Mouse (Mus musculus) lung, postnatal 25 days (tissue): ENCODE data around the gene Olfr834.

Experiments
- DNase-seq: peaks from one replicate; pipeline ENCODE4 v3.0.0; 2022; ENCODE audit warnings: low spot score

The Olfr834 gene

GRCm38 (mm10) chr9:18987690-18988089, at the start of gene Olfr834:
Olfr834 (plus strand) TSS chr9:18987990.
- no peak for DNase-seq

GRCm38 (mm10) chr9:18962021-18962420, 25.8 kb upstream of the Olfr834 start:
- DNase-seq = no peak

GRCm38 (mm10) chr9:19032435-19032834, 44.6 kb downstream of the Olfr834 start, which contains the start of gene Olfr835:
Olfr835 (plus strand) TSS chr9:19032735.
- DNase-seq = no peak
